In genomic region chr3:84172406-84172805, GRCm38 (mm10) we compare ENCODE assay signal across 17 mouse cellular contexts. TPM values are rescaled to one million over a fixed set of nuclear protein-coding genes. Genes with fewer than 3 reads are reported as not detected.
A peak's percentile ranks its signal among the peaks of the same experiment; 100 is the strongest.
DNase-seq lines count a peak whose midpoint lies in the region; ATAC-seq and TF ChIP-seq lines count a peak whose summit lies in the region.
"Had no signal": no experiment of that assay in that cellular context is flagged by ENCODE, and none has a peak within 500 bp of the region (broad histone marks: within the 10 kb centered on the region; RNA-seq: fewer than 3 reads in every experiment).

No protein-coding gene starts in this region.

- H3K4me2 ChIP-seq in forebrain, embryonic 13.5 days: no peak overlapping the region
- no peak overlapping the region for H3K4me2 ChIP-seq in midbrain, postnatal 0 days (ENCODE audit: low read depth, low read length, poor library complexity, severe bottlenecking)
- no peak overlapping the region for H3K4me2 ChIP-seq in forebrain, embryonic 15.5 days (replicated peaks)

- ATAC-seq in forebrain, embryonic 13.5 days: peak; percentile 50; the same call in 1 of the 2 replicates
- ATAC-seq in midbrain, postnatal 0 days (ENCODE audit: low FRiP score): no peak
- peak; percentile 49; the same call in 1 of the 2 replicates for ATAC-seq in forebrain, embryonic 15.5 days (replicated peaks)
- 0 out of 2 replicates have a peak, but pooled peaks have one; percentile 39 for ATAC-seq in megakaryocyte-erythroid progenitor cell, adult 5-6 weeks (replicated peaks; ENCODE audit: low FRiP score, low TSS enrichment, poor library complexity, severe bottlenecking)

- no peak overlapping the region for H3K9ac ChIP-seq in forebrain, embryonic 13.5 days
- H3K9ac ChIP-seq in midbrain, postnatal 0 days (replicated peaks; ENCODE audit: low read length, poor library complexity, severe bottlenecking): no peak overlapping the region
- H3K9ac ChIP-seq in forebrain, embryonic 15.5 days (replicated peaks): no peak overlapping the region

- WGBS in forebrain, embryonic 13.5 days: 63% methylated on average over 11 of the region's 11 CpGs
- WGBS in forebrain, embryonic 10.5 days: 55% methylated on average over 11 of the region's 11 CpGs
- 56% methylated on average over 11 of the region's 11 CpGs for WGBS in midbrain, postnatal 0 days
- 52% methylated on average over 11 of the region's 11 CpGs for WGBS in midbrain, embryonic 10.5 days
- WGBS in forebrain, embryonic 15.5 days: 59% methylated on average over 11 of the region's 11 CpGs

- H3K9me3 ChIP-seq in forebrain, embryonic 13.5 days (replicated peaks): no peaks in the 10 kb centered on the region
- no peaks in the 10 kb centered on the region for H3K9me3 ChIP-seq in forebrain, embryonic 10.5 days
- H3K9me3 ChIP-seq in midbrain, postnatal 0 days (ENCODE audit: low read length): no peaks in the 10 kb centered on the region
- no peaks in the 10 kb centered on the region for H3K9me3 ChIP-seq in midbrain, embryonic 10.5 days (replicated peaks)
- H3K9me3 ChIP-seq in forebrain, embryonic 15.5 days: no peaks in the 10 kb centered on the region

- DNase-seq in forebrain, embryonic 10.5 days (ENCODE audit: extremely low spot score, low spot score): no peak
- no peak for DNase-seq in midbrain, postnatal 0 days (ENCODE audit: low spot score)
- DNase-seq in midbrain, embryonic 10.5 days (ENCODE audit: low spot score): no peak
- no peak for DNase-seq in adrenal gland, postnatal 25 days
- DNase-seq in ovary, postnatal 36 days (ENCODE audit: low spot score): no peak
- DNase-seq: cerebellum, adult 11-12 months; heart, adult 2 months; heart, postnatal 10 days; kidney, adult 11 months; kidney, postnatal 25 days; lung, adult 2 months had no signal

- H3K36me3 ChIP-seq in forebrain, embryonic 13.5 days (ENCODE audit: poor library complexity, severe bottlenecking): peaks cover 69% of the 10 kb centered on the region
- H3K36me3 ChIP-seq in forebrain, embryonic 10.5 days (replicated peaks): peaks cover 44% of the 10 kb centered on the region
- peaks cover 25% of the 10 kb centered on the region for H3K36me3 ChIP-seq in midbrain, postnatal 0 days (ENCODE audit: insufficient read depth, low read length)
- peaks cover 82% of the 10 kb centered on the region for H3K36me3 ChIP-seq in midbrain, embryonic 10.5 days
- peaks cover 58% of the 10 kb centered on the region for H3K36me3 ChIP-seq in forebrain, embryonic 15.5 days

- H3K27me3 ChIP-seq in forebrain, embryonic 13.5 days: no peaks in the 10 kb centered on the region
- H3K27me3 ChIP-seq in forebrain, embryonic 10.5 days (ENCODE audit: poor library complexity, severe bottlenecking): no peaks in the 10 kb centered on the region
- no peaks in the 10 kb centered on the region for H3K27me3 ChIP-seq in midbrain, postnatal 0 days (ENCODE audit: insufficient read depth, low read length)
- H3K27me3 ChIP-seq in midbrain, embryonic 10.5 days (ENCODE audit: low read depth, poor library complexity, severe bottlenecking): no peaks in the 10 kb centered on the region
- H3K27me3 ChIP-seq in forebrain, embryonic 15.5 days: no peaks in the 10 kb centered on the region

- TF ChIP-seq CTCF in midbrain, postnatal 0 days (IDR thresholded peaks at IDR 0.05): no peak

- H3K4me1 ChIP-seq in forebrain, embryonic 13.5 days: peaks cover 19% of the 10 kb centered on the region
- H3K4me1 ChIP-seq in forebrain, embryonic 10.5 days: peaks cover 12% of the 10 kb centered on the region
- H3K4me1 ChIP-seq in midbrain, postnatal 0 days (ENCODE audit: insufficient read depth, low read length): no peaks in the 10 kb centered on the region
- H3K4me1 ChIP-seq in midbrain, embryonic 10.5 days: peaks cover 18% of the 10 kb centered on the region
- peaks cover 17% of the 10 kb centered on the region for H3K4me1 ChIP-seq in forebrain, embryonic 15.5 days

- H3K27ac ChIP-seq in forebrain, embryonic 13.5 days: no peak overlapping the region
- H3K27ac ChIP-seq in forebrain, embryonic 10.5 days: no peak overlapping the region
- 0 out of 2 replicates have a peak overlapping the region, but pooled peaks have one; percentile 12 for H3K27ac ChIP-seq in midbrain, postnatal 0 days (ENCODE audit: low read depth, low read length)
- H3K27ac ChIP-seq in midbrain, embryonic 10.5 days (replicated peaks): no peak overlapping the region
- H3K27ac ChIP-seq in forebrain, embryonic 15.5 days (replicated peaks): peak overlapping the region; percentile 78
- H3K27ac ChIP-seq: heart, adult 2 months had no signal

- H3K4me3 ChIP-seq in forebrain, embryonic 13.5 days: no peak overlapping the region
- H3K4me3 ChIP-seq in forebrain, embryonic 10.5 days: no peak overlapping the region
- H3K4me3 ChIP-seq in midbrain, postnatal 0 days (ENCODE audit: low read depth, low read length): no peak overlapping the region
- no peak overlapping the region for H3K4me3 ChIP-seq in midbrain, embryonic 10.5 days
- H3K4me3 ChIP-seq in forebrain, embryonic 15.5 days: no peak overlapping the region
- H3K4me3 ChIP-seq: heart, adult 2 months; myocyte had no signal

RNA-seq across cellular contexts. Expression of gene Gm6525, which starts 1.5 kb away (rescaled TPM):
- polyA plus RNA-seq in forebrain, embryonic 13.5 days (2015; fragmentation: Nextera tagmentation; extraction: Ambion mirVana): 3.7 and 4.1 TPM in 2 replicates
- polyA plus RNA-seq in forebrain, embryonic 10.5 days (2016; fragmentation: Nextera tagmentation; extraction: Ambion mirVana): 0.87 and 1.5 TPM in 2 replicates
- 0.90 TPM in 1 of 2 replicates, not detected in the other for total RNA-seq in midbrain, postnatal 0 days (2014; rRNA removed)
- polyA plus RNA-seq in midbrain, postnatal 0 days (2015; fragmentation: Nextera tagmentation; extraction: Ambion mirVana): 1.0 and 2.2 TPM in 2 replicates
- polyA plus RNA-seq in midbrain, embryonic 10.5 days (2016; fragmentation: Nextera tagmentation; extraction: Ambion mirVana): 1.8 and 2.8 TPM in 2 replicates
- 3.3 and 4.2 TPM in 2 replicates for polyA plus RNA-seq in forebrain, embryonic 15.5 days (2015; fragmentation: Nextera tagmentation; extraction: Ambion mirVana)
- total RNA-seq in megakaryocyte-erythroid progenitor cell, adult 5-6 weeks (2014; fragmentation: Nextera tagmentation): not detected in 2 replicates
- total RNA-seq in megakaryocyte-erythroid progenitor cell, adult 5-6 weeks (2017): 0.47 and 1.1 TPM in 2 replicates
- total RNA-seq in adrenal gland, postnatal 25 days (2021): 0.30 TPM in 1 of 2 replicates, not detected in the other
- total RNA-seq: heart, adult 2 months; layer of hippocampus, postnatal 14 days had no signal
- polyA plus RNA-seq: cortical plate, adult 2 months; heart, adult 2 months; lung, adult 2 months had no signal

RNA-seq across cellular contexts. Expression of gene Mnd1, which starts 16.8 kb away (rescaled TPM):
- 5.3 and 5.9 TPM in 2 replicates for polyA plus RNA-seq in forebrain, embryonic 13.5 days (2015; fragmentation: Nextera tagmentation; extraction: Ambion mirVana)
- 14.7 and 15.3 TPM in 2 replicates for polyA plus RNA-seq in forebrain, embryonic 10.5 days (2016; fragmentation: Nextera tagmentation; extraction: Ambion mirVana)
- total RNA-seq in midbrain, postnatal 0 days (2014; rRNA removed): 1.9 TPM in 1 of 2 replicates, not detected in the other
- 1.8 and 2.5 TPM in 2 replicates for polyA plus RNA-seq in midbrain, postnatal 0 days (2015; fragmentation: Nextera tagmentation; extraction: Ambion mirVana)
- 10.3 and 12.3 TPM in 2 replicates for polyA plus RNA-seq in midbrain, embryonic 10.5 days (2016; fragmentation: Nextera tagmentation; extraction: Ambion mirVana)
- polyA plus RNA-seq in forebrain, embryonic 15.5 days (2015; fragmentation: Nextera tagmentation; extraction: Ambion mirVana): 2.5 and 3.9 TPM in 2 replicates
- total RNA-seq in megakaryocyte-erythroid progenitor cell, adult 5-6 weeks (2014; fragmentation: Nextera tagmentation): 19.3 and 27.9 TPM in 2 replicates
- total RNA-seq in megakaryocyte-erythroid progenitor cell, adult 5-6 weeks (2017): 36.5 and 47.5 TPM in 2 replicates
- 18.7 and 18.8 TPM in 2 replicates for total RNA-seq in adrenal gland, postnatal 25 days (2021)

Comparison
In these comparisons a context has a peak if more than half of its experiments do, and no peak if none do; other contexts are left out.
1. H3K27ac ChIP-seq: peak in midbrain, postnatal 0 days (single experiment) and forebrain, embryonic 15.5 days (single experiment); none in forebrain, embryonic 13.5 days (single experiment), forebrain, embryonic 10.5 days (single experiment) and midbrain, embryonic 10.5 days (single experiment).